Mouse (Mus musculus): Measurements from ENCODE around the gene Odf3b. TPM values are rescaled to one million over a fixed set of nuclear protein-coding genes. Genes with fewer than 3 reads are reported as not detected.

The Odf3b gene
- 24.7 and 38.6 TPM in 2 replicates for polyA plus RNA-seq (2012)

GRCm38 (mm10) chr15:89378831-89379401 is at the start of gene Odf3b:
Gene Odf3b, minus strand, starts transcription at chr15:89379282.

GRCm38 (mm10) chr15:89425711-89426121 is 46.6 kb upstream of the Odf3b start, which contains the start of gene Cpt1b:
Gene Cpt1b, minus strand, starts transcription at chr15:89425863.

GRCm38 (mm10) chr15:89410118-89410517 is 31.0 kb upstream of the Odf3b start, which contains the start of gene Syce3:
Gene Syce3, minus strand, starts transcription at chr15:89410503.

DNA sequence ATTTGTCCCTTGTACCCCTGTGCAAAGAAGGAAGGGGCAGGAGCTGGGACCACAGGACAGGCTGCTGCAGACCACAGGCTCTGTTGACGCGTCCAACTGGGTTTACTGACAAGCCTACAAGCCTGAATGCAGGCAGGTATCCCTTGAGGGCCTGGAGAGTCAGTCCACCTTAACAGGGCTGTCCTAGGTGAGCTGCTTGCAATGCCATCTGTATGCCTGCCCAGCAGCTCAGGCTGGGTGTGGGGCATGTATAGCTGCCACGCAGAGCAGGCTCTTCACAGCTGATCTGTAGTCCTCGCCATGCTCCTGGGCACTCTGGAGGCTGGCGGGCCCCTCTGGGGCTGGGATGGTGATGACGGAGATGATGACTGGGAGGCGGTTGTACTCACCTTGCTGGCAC is 5.5 kb upstream of the Odf3b start, which contains the start of gene Klhdc7b:
TSS of gene Klhdc7b (plus strand) at position 301 of the 400 bp plus-strand sequence.

GRCm38 (mm10) chr15:89376957-89377356 is 2.1 kb downstream of the Odf3b start, which contains the start of gene Tymp:
Gene Tymp, minus strand, starts transcription at chr15:89377039.

GRCm38 (mm10) chr15:89373762-89374248 is 5.3 kb downstream of the Odf3b start, which contains the start of gene Sco2:
Gene Sco2, minus strand, starts transcription at chr15:89373846.

GRCm38 (mm10) chr15:89355241-89356187 is 23.6 kb downstream of the Odf3b start, which contains the start of the genes Lmf2 and Ncaph2:
Gene Lmf2, minus strand, starts transcription at chr15:89355659.
Gene Ncaph2, plus strand, starts transcription at chr15:89355719.

GRCm38 (mm10) chr15:89334271-89334670 is 44.8 kb downstream of the Odf3b start, which contains the start of gene Miox:
Gene Miox, plus strand, starts transcription at chr15:89334398.

Other genes with a start within 250 kb of the Odf3b start
- gene Mapk12, start 238.6 kb downstream of the Odf3b start, polyA plus RNA-seq (2012), result 0.10 TPM in 1 of 2 replicates, not detected in the other
- gene Mapk11, start 229.7 kb downstream of the Odf3b start, polyA plus RNA-seq (2012), result 0.28 and 0.48 TPM in 2 replicates
- gene Plxnb2, start 198.5 kb downstream of the Odf3b start, polyA plus RNA-seq (2012), result 38.5 and 40.7 TPM in 2 replicates
- gene Dennd6b, start 182.8 kb downstream of the Odf3b start, polyA plus RNA-seq (2012), result 10.1 and 11.8 TPM in 2 replicates
- 47.6 and 60.3 TPM in 2 replicates for gene Ppp6r2, start 167.7 kb downstream of the Odf3b start, polyA plus RNA-seq (2012)
- 172 and 230 TPM in 2 replicates for gene Sbf1, start 64.0 kb downstream of the Odf3b start, polyA plus RNA-seq (2012)
- not detected in 2 replicates for gene Adm2, start 56.6 kb downstream of the Odf3b start, polyA plus RNA-seq (2012)
- gene Miox, start 44.9 kb downstream of the Odf3b start, polyA plus RNA-seq (2012), result not detected in 2 replicates
- 139 and 151 TPM in 2 replicates for gene Lmf2, start 23.6 kb downstream of the Odf3b start, polyA plus RNA-seq (2012)
- gene Ncaph2, start 23.6 kb downstream of the Odf3b start, polyA plus RNA-seq (2012), result 63.0 and 78.6 TPM in 2 replicates
- gene Sco2, start 5.4 kb downstream of the Odf3b start, polyA plus RNA-seq (2012), result 75.8 and 81.4 TPM in 2 replicates
- 1.4 and 1.6 TPM in 2 replicates for gene Tymp, start 2.2 kb downstream of the Odf3b start, polyA plus RNA-seq (2012)
- gene Klhdc7b, start 5.6 kb upstream of the Odf3b start, polyA plus RNA-seq (2012), result 0.06 and 0.18 TPM in 2 replicates
- gene Syce3, start 31.2 kb upstream of the Odf3b start, polyA plus RNA-seq (2012), result not detected in 2 replicates
- 2.2 and 2.7 TPM in 2 replicates for gene Cpt1b, start 46.6 kb upstream of the Odf3b start, polyA plus RNA-seq (2012)
- 0.07 TPM in 1 of 2 replicates, not detected in the other for gene C730034F03Rik, start 50.3 kb upstream of the Odf3b start, polyA plus RNA-seq (2012)
- gene Gm44502, start 50.4 kb upstream of the Odf3b start, polyA plus RNA-seq (2012), result 1.2 and 2.2 TPM in 2 replicates
- gene Chkb, start 50.6 kb upstream of the Odf3b start, polyA plus RNA-seq (2012), result 157 and 209 TPM in 2 replicates
- 0.01 TPM in 1 of 2 replicates, not detected in the other for gene Mapk8ip2, start 74.6 kb upstream of the Odf3b start, polyA plus RNA-seq (2012)
- gene Arsa, start 98.1 kb upstream of the Odf3b start, polyA plus RNA-seq (2012), result 51.0 and 62.2 TPM in 2 replicates
- 34.8 and 56.1 TPM in 2 replicates for gene Shank3, start 120.3 kb upstream of the Odf3b start, polyA plus RNA-seq (2012)
- 0.15 and 0.39 TPM in 2 replicates for gene Acr, start 189.0 kb upstream of the Odf3b start, polyA plus RNA-seq (2012)
- gene Rabl2, start 212.6 kb upstream of the Odf3b start, polyA plus RNA-seq (2012), result 14.4 and 21.8 TPM in 2 replicates